Mouse (Mus musculus) forebrain, embryonic 14.5 days (tissue): ENCODE measurements around the gene Tubb1. TPM values are rescaled to one million over a fixed set of nuclear protein-coding genes. Genes with fewer than 3 reads are reported as not detected.

ENCODE experiments used
- ATAC-seq: fragments of 200-750 bp; cut with Nextera tagmentation; 2 replicates; pipeline ENCODE4 v1.8.0; 2017; ENCODE audit warnings: mild to moderate bottlenecking, moderate library complexity
- DNase-seq: peaks from one replicate; pipeline ENCODE4 v3.0.0-alpha.2; 2015; ENCODE audit warnings: low spot score
- H3K27ac ChIP-seq: fragments of 300-500 bp; sonication (generic); 2 replicates; pipeline ENCODE4 v1.5.1; 2014; ENCODE audit warnings: low read depth, mild to moderate bottlenecking, control low read depth, low read length, moderate library complexity
- H3K27me3 ChIP-seq: fragments of 300-500 bp; sonication (generic); replicated peaks from 2 replicates; pipeline ENCODE4 v1.6.1; 2014; ENCODE audit warnings: low read length, control low read depth, mixed read lengths; ENCODE audit not compliant: control insufficient read depth, insufficient read depth
- H3K36me3 ChIP-seq: fragments of 300-500 bp; sonication (generic); 2 replicates; pipeline ENCODE4 v1.6.1; 2014; ENCODE audit warnings: low read length, control low read depth; ENCODE audit not compliant: control insufficient read depth, insufficient read depth
- H3K4me1 ChIP-seq: fragments of 300-500 bp; sonication (generic); 2 replicates; pipeline ENCODE4 v1.6.1; 2014; ENCODE audit warnings: antibody characterized with exemption, low read length, control low read depth; ENCODE audit not compliant: control insufficient read depth, insufficient read depth
- H3K4me2 ChIP-seq: fragments of 300-500 bp; sonication (generic); 2 replicates; pipeline ENCODE4 v1.6.1; 2014; ENCODE audit warnings: mild to moderate bottlenecking, control low read depth, low read length
- H3K4me3 ChIP-seq: fragments of 300-500 bp; sonication (generic); 2 replicates; pipeline ENCODE4 v1.5.1; 2014; ENCODE audit warnings: low read depth, low read length, control low read depth
- H3K9ac ChIP-seq: fragments of 300-500 bp; sonication (generic); 2 replicates; pipeline ENCODE4 v1.6.1; 2014; ENCODE audit warnings: mild to moderate bottlenecking, low read length, control low read depth, moderate library complexity
- H3K9me3 ChIP-seq: fragments of 300-500 bp; sonication (generic); replicated peaks from 2 replicates; pipeline ENCODE4 v1.6.1; 2016; ENCODE audit warnings: low read length, control low read depth, mixed read lengths; ENCODE audit not compliant: control insufficient read depth
- WGBS: fragments of 180-500 bp; shearing (Covaris S2); extraction: QIAGEN DNeasy Blood & Tissue Kit; methylation state at CpG from one replicate; pipeline ENCODE4 v1.1.7; 2014; 5-methylcytosine and 5-hydroxymethylcytosine counted together
- polyA plus RNA-seq: library from polyadenylated mRNA; unstranded; fragments of >200 nt; fragmentation: Nextera tagmentation; extraction: Ambion mirVana; gene quantifications from 2 replicates; pipeline ENCODE4 v1.2.1, GENCODE M21; 2014

The Tubb1 gene
- polyA plus RNA-seq, 1 experiment from 2014 or later: 0.72 TPM

GRCm38 (mm10) chr2:174439450-174439838 is 11.1 kb upstream of the Tubb1 start:
- no peak overlapping the region for H3K27ac ChIP-seq
- no peaks in the 10 kb centered on the region for H3K27me3 ChIP-seq
- 49% methylated on average over 5 of the region's 5 CpGs for WGBS
- H3K4me2 ChIP-seq: peak overlapping the region; percentile 75; the same call in 1 of the 2 replicates
- H3K9me3 ChIP-seq: no peaks in the 10 kb centered on the region
- peaks cover 16% of the 10 kb centered on the region for H3K4me1 ChIP-seq
- H3K9ac ChIP-seq: peak overlapping the region; percentile 67
- no peak for DNase-seq
- H3K4me3 ChIP-seq: no peak overlapping the region; the same call in 1 of the 2 replicates
- peaks cover 3% of the 10 kb centered on the region; the same call in 1 of the 2 replicates for H3K36me3 ChIP-seq
- no peak for ATAC-seq

GRCm38 (mm10) chr2:174439961-174440360 is 10.5 kb upstream of the Tubb1 start:
- no peak overlapping the region for H3K27ac ChIP-seq
- DNase-seq (no peak), ATAC-seq (no peak)
- 73% methylated on average over 9 of the region's 9 CpGs for WGBS
- H3K4me3 ChIP-seq: no peak overlapping the region
- no peak overlapping the region for H3K4me2 ChIP-seq
- H3K36me3 ChIP-seq: peaks cover 3% of the 10 kb centered on the region; the same call in 1 of the 2 replicates
- no peaks in the 10 kb centered on the region for H3K9me3 ChIP-seq
- H3K9ac ChIP-seq: no peak overlapping the region
- no peaks in the 10 kb centered on the region for H3K27me3 ChIP-seq
- peaks cover 16% of the 10 kb centered on the region for H3K4me1 ChIP-seq

DNA sequence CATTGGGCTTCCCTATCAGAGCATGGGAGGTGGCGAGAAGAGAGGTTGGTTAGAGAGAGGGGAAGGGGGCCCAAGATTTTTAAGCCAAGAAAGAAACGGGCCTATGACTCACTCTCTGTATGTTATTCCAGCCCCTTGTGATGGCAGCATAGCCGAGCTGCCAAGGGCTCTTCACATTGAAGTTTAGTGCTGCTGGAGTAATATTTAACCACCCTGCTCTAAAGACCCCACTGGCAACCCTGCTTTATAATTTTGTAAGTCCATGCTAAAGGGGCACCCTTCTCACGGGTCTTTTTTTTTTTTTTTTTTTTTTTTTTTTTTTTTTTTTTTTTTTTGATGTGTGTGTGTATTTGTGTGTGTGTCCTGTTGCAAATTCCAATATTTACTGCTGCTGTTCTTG is 8.6 kb upstream of the Tubb1 start:
- 90% methylated on average over 4 of the region's 4 CpGs for WGBS
- ATAC-seq: no peak

DNA sequence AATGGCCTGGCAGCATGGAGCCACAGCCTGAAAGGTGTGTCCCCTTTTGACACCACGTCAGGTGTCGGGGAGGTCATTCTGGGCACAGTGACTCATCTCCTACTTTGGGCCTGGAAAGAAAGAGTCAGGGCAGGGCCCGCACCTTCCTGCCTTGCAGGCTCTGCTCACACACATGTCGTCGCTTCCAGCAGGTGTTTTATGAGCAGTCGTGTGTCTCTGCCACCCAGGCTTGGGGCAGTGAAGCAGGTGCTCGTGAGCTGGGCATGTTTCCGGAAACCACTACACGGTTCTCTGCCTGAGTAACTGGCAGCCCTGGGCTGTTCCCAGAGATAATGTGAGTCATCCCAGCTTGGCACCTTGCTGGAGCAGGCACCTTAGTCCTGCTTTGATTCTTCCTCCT is 8.0 kb upstream of the Tubb1 start:
- Histone ChIP-seq H3K4me3 (no peak overlapping the region), H3K4me2 (no peak overlapping the region), H3K27me3 (no peaks in the 10 kb centered on the region), H3K27ac (no peak overlapping the region), H3K4me1 (peaks cover 16% of the 10 kb centered on the region), H3K9ac (no peak overlapping the region), H3K9me3 (no peaks in the 10 kb centered on the region), H3K36me3 (no peaks in the 10 kb centered on the region)
- DNase-seq: no peak
- no peak for ATAC-seq
- 92% methylated on average over 9 of the region's 9 CpGs for WGBS

More for the DNA sequence above, 8.6 kb upstream of the Tubb1 start:
- Histone ChIP-seq H3K36me3 (no peaks in the 10 kb centered on the region), H3K9ac (no peak overlapping the region), H3K27ac (no peak overlapping the region), H3K9me3 (no peaks in the 10 kb centered on the region), H3K4me1 (peaks cover 16% of the 10 kb centered on the region), H3K4me3 (no peak overlapping the region), H3K27me3 (no peaks in the 10 kb centered on the region), H3K4me2 (no peak overlapping the region)
- no peak for DNase-seq

GRCm38 (mm10) chr2:174443046-174443445 is 7.4 kb upstream of the Tubb1 start:
- 60% methylated on average over 2 of the region's 2 CpGs for WGBS
- Histone ChIP-seq H3K4me2 (no peak overlapping the region), H3K36me3 (no peaks in the 10 kb centered on the region), H3K27ac (no peak overlapping the region), H3K4me1 (peaks cover 10% of the 10 kb centered on the region), H3K27me3 (no peaks in the 10 kb centered on the region), H3K9ac (no peak overlapping the region), H3K4me3 (no peak overlapping the region), H3K9me3 (no peaks in the 10 kb centered on the region)
- ATAC-seq: no peak
- DNase-seq: no peak

- WGBS: 90% methylated on average over 7 of the region's 7 CpGs
- H3K36me3 ChIP-seq: no peaks in the 10 kb centered on the region
- DNase-seq: no peak
- H3K4me2 ChIP-seq: no peak overlapping the region
- no peak overlapping the region for H3K27ac ChIP-seq
- H3K4me1 ChIP-seq: no peaks in the 10 kb centered on the region
- no peak overlapping the region for H3K4me3 ChIP-seq
- no peak for ATAC-seq
- H3K27me3 ChIP-seq: no peaks in the 10 kb centered on the region
- H3K9ac ChIP-seq: no peak overlapping the region
- no peaks in the 10 kb centered on the region for H3K9me3 ChIP-seq
Observed at GRCm38 (mm10) chr2:174444359-174444758, 6.1 kb upstream of the Tubb1 start.

DNA sequence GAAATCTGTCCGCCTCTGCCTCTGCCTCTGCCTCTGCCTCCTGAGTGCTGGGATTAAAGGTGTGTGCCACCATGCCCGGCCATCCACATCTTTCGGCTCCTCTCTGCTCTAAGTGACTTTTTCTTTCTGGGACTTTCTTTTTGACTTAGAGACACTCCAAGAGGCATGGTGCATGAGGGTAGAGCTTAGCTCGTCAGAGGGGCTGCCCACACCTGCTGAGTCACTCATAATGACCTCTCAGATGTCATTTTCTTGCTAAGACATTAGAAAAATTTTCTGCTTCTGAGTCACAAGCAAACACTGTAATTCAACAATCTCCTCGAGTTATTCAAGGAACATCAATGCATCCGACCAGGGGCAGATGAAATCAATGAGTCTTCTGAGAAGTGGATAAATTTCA is 5.5 kb upstream of the Tubb1 start:
- no peak overlapping the region for H3K27ac ChIP-seq
- 77% methylated on average over 6 of the region's 6 CpGs for WGBS
- no peak overlapping the region for H3K4me3 ChIP-seq
- no peaks in the 10 kb centered on the region for H3K36me3 ChIP-seq
- DNase-seq (no peak), ATAC-seq (no peak)
- H3K27me3 ChIP-seq: no peaks in the 10 kb centered on the region
- no peaks in the 10 kb centered on the region for H3K4me1 ChIP-seq
- no peak overlapping the region for H3K4me2 ChIP-seq
- no peak overlapping the region for H3K9ac ChIP-seq
- H3K9me3 ChIP-seq: no peaks in the 10 kb centered on the region

DNA sequence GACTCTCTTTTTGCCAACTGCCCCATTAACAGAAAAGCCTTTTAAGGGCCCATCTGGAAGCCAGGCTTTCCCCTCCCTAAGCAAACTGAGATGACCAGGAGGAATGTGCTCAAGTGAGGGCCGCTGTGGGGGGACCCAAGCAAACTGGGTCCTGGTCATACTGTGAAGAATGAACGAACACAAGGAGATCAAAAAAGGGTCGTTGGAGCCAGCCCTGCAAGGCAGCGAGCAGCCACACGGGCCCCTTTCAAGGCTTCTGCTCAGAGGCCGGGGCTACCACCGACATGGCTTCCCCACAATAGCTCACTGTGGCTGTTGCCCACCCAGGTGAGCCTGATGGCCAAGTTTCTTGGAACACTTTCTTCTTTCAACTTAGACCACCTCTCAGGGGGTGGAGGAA is 4.0 kb upstream of the Tubb1 start:
- Histone ChIP-seq H3K4me2 (no peak overlapping the region), H3K4me3 (no peak overlapping the region), H3K9me3 (no peaks in the 10 kb centered on the region), H3K27me3 (no peaks in the 10 kb centered on the region), H3K36me3 (no peaks in the 10 kb centered on the region), H3K9ac (no peak overlapping the region), H3K4me1 (no peaks in the 10 kb centered on the region), H3K27ac (no peak overlapping the region)
- no peak for ATAC-seq
- 51% methylated on average over 7 of the region's 7 CpGs for WGBS
- no peak for DNase-seq

DNA sequence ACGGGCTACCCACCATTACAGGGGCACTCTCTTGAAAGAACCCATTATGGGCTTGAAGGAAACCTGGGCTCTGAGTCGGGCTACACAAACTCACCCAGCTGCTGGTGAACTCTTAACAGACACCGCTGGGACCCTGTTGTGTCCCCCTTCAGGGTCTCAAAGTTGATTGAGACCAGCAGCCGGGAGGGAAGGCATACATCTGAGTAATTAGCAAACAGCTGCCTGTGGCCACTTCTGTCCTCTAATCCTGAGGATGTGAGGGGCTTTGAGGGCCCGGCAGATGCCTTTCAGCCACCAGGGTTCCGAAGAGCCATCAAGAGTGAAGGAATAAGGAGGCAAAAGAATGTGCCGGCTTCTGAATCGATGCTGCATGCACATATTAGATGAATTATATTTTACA is 3.6 kb upstream of the Tubb1 start:
- H3K36me3 ChIP-seq: no peaks in the 10 kb centered on the region
- H3K9ac ChIP-seq: no peak overlapping the region
- no peak overlapping the region for H3K4me3 ChIP-seq
- H3K27me3 ChIP-seq: no peaks in the 10 kb centered on the region
- 50% methylated on average over 8 of the region's 8 CpGs for WGBS
- no peak overlapping the region for H3K27ac ChIP-seq
- no peaks in the 10 kb centered on the region for H3K4me1 ChIP-seq
- no peak for DNase-seq
- no peak for ATAC-seq
- no peak overlapping the region for H3K4me2 ChIP-seq
- H3K9me3 ChIP-seq: no peaks in the 10 kb centered on the region
